Mouse (Mus musculus): Measurements from ENCODE around the gene Coro1c. TPM values are rescaled to one million over a fixed set of nuclear protein-coding genes. Genes with fewer than 3 reads are reported as not detected.

Gene Coro1c
- polyA plus RNA-seq, 1 experiment from 2014 or later: 141 TPM

DNA sequence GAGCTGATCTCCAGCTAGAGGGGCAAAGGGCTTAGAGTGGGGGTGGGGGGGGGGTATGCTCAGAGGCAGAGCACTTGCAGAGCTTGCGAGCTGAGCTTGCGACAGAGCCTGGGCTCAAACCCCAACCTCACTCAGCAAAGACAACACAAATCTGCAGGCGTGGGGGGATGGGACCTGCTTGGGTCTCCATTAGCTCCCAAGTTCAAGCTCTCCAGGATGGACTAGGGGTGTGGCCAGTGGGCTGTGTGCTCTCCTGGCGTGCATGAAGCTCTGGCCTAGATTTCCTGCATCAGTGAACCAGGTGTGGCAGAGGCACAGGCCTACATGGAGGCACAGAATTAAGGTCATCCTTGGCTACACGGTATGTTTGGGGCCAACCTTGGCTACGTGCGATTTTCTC is 80.1 kb downstream of the Coro1c start:
- ATAC-seq (ENCODE audit: insufficient number of reproducible peaks, low FRiP score): no peak
- WGBS: 62% methylated on average over 7 of the region's 7 CpGs
- peaks cover 6% of the 10 kb centered on the region; the same call in 1 of the 2 replicates for H3K4me1 ChIP-seq (replicated peaks)
- no peak overlapping the region for H3K27ac ChIP-seq (ENCODE audit: poor library complexity, severe bottlenecking)
- H3K36me3 ChIP-seq: no peaks in the 10 kb centered on the region
- H3K4me3 ChIP-seq: no peak overlapping the region
- H3K9ac ChIP-seq: no peak overlapping the region
- no peaks in the 10 kb centered on the region; the same call in 1 of the 2 replicates for H3K27me3 ChIP-seq (replicated peaks)
- no peaks in the 10 kb centered on the region for H3K9me3 ChIP-seq (replicated peaks)
- no peak overlapping the region for H3K4me2 ChIP-seq

DNA sequence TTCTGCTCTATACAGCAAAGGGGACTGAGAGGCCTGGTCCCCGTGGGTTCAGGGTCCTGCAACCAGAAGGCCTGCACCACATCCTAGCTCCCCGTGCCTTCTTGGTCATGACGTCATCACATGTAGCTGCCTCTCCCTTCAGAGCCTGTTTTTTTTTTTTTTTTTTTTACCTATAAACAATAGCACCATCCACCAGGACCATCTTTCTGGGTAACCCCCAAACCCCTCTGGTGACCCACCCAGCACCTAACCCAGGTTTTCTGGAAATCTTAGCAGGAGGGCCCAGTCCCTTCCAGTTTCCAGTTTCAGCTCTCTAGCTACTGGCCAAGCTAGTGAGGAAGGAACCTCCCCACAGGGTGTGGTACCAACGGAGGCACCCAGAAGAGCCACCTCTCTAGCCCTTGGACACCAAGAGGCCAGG is 80.6 kb downstream of the Coro1c start:
- Histone ChIP-seq H3K27me3 (replicated peaks) (no peaks in the 10 kb centered on the region; the same call in 1 of the 2 replicates), H3K4me1 (replicated peaks) (peaks cover 6% of the 10 kb centered on the region; the same call in 1 of the 2 replicates), H3K9ac (no peak overlapping the region), H3K9me3 (replicated peaks) (no peaks in the 10 kb centered on the region), H3K27ac (ENCODE audit: poor library complexity, severe bottlenecking) (no peak overlapping the region), H3K4me3 (no peak overlapping the region), H3K36me3 (no peaks in the 10 kb centered on the region), H3K4me2 (no peak overlapping the region)
- no peak for ATAC-seq (ENCODE audit: insufficient number of reproducible peaks, low FRiP score)
- 42% methylated on average over 4 of the region's 4 CpGs for WGBS

DNA sequence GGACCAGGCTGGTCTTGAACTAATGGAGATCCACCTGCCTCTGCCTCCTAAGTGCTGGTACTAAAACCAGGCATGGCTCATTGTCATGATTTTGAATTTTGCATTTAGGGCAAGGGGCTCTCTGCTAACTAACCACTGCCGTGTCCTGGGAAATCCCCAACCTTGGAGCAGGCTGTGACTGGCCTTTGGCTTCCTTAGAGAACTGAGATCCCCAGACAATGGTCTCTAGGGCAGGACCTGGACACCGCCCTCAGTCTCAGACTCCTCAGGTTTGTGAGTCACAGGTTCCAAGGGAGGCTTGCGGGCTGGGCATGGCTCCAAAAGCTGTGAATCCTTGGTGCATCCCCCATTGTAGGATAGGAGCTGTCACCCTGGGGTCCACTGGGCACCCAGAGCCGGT is 81.9 kb downstream of the Coro1c start:
- H3K27ac ChIP-seq (ENCODE audit: poor library complexity, severe bottlenecking): no peak overlapping the region
- 83% methylated on average over 4 of the region's 4 CpGs for WGBS
- no peaks in the 10 kb centered on the region for H3K9me3 ChIP-seq (replicated peaks)
- H3K36me3 ChIP-seq: no peaks in the 10 kb centered on the region
- no peak overlapping the region for H3K4me2 ChIP-seq
- H3K27me3 ChIP-seq (replicated peaks): no peaks in the 10 kb centered on the region; the same call in 1 of the 2 replicates
- peaks cover 6% of the 10 kb centered on the region; the same call in 1 of the 2 replicates for H3K4me1 ChIP-seq (replicated peaks)
- no peak overlapping the region for H3K9ac ChIP-seq
- ATAC-seq (ENCODE audit: insufficient number of reproducible peaks, low FRiP score): no peak
- H3K4me3 ChIP-seq: no peak overlapping the region

DNA sequence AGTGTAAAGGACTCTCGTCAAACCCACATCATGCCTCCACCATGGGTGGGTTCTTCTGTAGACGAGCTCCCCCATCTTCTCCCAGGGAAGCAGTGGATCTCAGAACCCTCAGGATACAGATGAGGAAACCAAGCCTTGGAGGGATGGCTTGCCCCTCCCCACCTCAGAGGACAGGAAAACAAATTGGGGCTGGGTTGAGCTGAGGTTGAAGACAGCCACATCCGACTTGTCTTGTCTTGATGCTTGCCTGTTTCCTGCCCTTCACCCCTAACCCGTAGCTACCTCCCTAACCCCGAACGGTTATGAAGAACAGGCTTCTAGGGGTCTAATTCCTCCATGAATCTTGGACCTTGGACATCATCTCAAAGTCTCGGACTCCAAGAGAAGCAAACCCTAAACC is 83.0 kb downstream of the Coro1c start:
- ATAC-seq (ENCODE audit: insufficient number of reproducible peaks, low FRiP score): no peak
- H3K4me3 ChIP-seq: no peak overlapping the region
- H3K9me3 ChIP-seq (replicated peaks): no peaks in the 10 kb centered on the region
- H3K9ac ChIP-seq: no peak overlapping the region
- no peaks in the 10 kb centered on the region; the same call in 1 of the 2 replicates for H3K27me3 ChIP-seq (replicated peaks)
- H3K36me3 ChIP-seq: no peaks in the 10 kb centered on the region
- H3K27ac ChIP-seq (ENCODE audit: poor library complexity, severe bottlenecking): no peak overlapping the region
- no peak overlapping the region for H3K4me2 ChIP-seq
- 73% methylated on average over 7 of the region's 7 CpGs for WGBS
- H3K4me1 ChIP-seq (replicated peaks): peaks cover 6% of the 10 kb centered on the region; the same call in 1 of the 2 replicates

DNA sequence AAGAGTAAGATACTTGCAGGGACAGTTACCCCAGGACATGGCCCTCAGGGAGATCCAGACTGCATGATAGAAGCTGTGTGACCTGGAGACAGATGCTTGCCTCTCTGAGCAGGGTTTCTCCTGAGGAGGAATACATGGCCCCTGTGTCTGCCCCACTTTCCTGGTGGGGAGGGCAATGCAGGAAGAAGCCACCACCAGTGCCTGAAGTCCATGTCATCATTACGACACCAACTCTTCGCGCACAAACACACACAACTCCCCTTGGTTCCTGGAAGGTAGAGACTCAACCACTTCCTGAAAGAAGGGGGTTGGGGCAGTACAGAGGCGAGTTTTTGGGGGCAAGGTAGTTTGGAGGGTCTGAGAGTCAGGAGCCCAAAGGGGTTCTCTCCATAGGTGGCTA is 84.3 kb downstream of the Coro1c start:
- ATAC-seq (ENCODE audit: insufficient number of reproducible peaks, low FRiP score): no peak
- no peaks in the 10 kb centered on the region for H3K9me3 ChIP-seq (replicated peaks)
- no peaks in the 10 kb centered on the region; the same call in none of the 2 replicates for H3K27me3 ChIP-seq (replicated peaks)
- no peaks in the 10 kb centered on the region for H3K36me3 ChIP-seq
- WGBS: 79% methylated on average over 4 of the region's 4 CpGs
- H3K27ac ChIP-seq (ENCODE audit: poor library complexity, severe bottlenecking): no peak overlapping the region
- H3K9ac ChIP-seq: no peak overlapping the region
- no peak overlapping the region for H3K4me3 ChIP-seq
- H3K4me2 ChIP-seq: no peak overlapping the region
- H3K4me1 ChIP-seq (replicated peaks): no peaks in the 10 kb centered on the region

DNA sequence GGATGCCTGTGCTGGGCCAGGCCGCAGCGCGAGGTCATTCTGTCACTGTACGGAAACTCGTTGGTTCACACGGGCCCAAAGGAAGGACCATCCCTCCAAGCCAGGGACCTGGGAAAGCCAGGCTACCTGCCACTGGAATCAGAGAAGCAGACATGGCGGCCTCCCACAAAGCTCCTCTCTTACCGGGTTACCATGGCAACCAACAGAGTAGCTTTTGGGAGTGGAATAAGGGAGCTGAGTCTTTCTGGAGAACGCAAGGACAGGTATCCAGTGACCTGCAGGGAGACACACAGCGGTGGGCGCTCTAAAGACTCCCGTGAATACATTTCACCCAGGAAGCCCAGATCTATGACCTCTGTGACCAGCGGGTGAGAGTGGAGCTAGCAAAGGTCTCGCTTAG is 90.0 kb downstream of the Coro1c start:
- no peak overlapping the region for H3K4me3 ChIP-seq
- H3K36me3 ChIP-seq: no peaks in the 10 kb centered on the region
- no peaks in the 10 kb centered on the region for H3K4me1 ChIP-seq (replicated peaks)
- no peaks in the 10 kb centered on the region for H3K9me3 ChIP-seq (replicated peaks)
- H3K9ac ChIP-seq: no peak overlapping the region
- ATAC-seq (ENCODE audit: insufficient number of reproducible peaks, low FRiP score): no peak
- H3K27ac ChIP-seq (ENCODE audit: poor library complexity, severe bottlenecking): no peak overlapping the region
- H3K4me2 ChIP-seq: no peak overlapping the region
- H3K27me3 ChIP-seq (replicated peaks): peaks cover 30% of the 10 kb centered on the region
- whole genome bisulfite sequencing: 63% methylated on average over 14 of the region's 14 CpGs

DNA sequence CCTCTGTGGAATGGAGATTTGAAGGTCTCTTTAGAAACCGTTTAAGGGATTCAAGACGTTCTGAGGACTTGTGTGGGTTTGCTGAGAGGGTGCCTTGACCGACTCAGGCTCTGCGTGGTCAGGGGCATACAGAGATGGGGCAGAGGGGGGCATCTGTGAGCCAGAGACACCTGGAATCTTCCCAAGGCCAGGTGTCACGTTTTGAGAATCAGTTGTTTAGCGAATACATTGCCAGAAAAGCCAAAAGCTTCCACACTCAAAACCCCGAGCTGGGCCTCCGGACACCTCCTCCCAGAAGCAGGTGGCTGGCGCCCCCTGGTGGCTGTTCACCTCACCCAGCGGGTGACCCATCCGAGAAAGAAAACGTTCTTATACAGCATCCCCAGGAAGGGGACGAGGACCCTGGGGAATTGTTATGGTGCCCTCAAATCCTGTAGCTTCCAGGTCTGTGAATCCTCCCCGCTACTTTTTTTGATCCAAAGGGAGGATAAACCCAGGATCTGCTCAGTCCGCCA is 92.9 kb downstream of the Coro1c start:
- no peak overlapping the region for H3K4me3 ChIP-seq
- H3K27ac ChIP-seq (ENCODE audit: poor library complexity, severe bottlenecking): no peak overlapping the region
- H3K27me3 ChIP-seq (replicated peaks): peaks cover 34% of the 10 kb centered on the region
- no peaks in the 10 kb centered on the region for H3K4me1 ChIP-seq (replicated peaks)
- no peak for ATAC-seq (ENCODE audit: insufficient number of reproducible peaks, low FRiP score)
- H3K9me3 ChIP-seq (replicated peaks): no peaks in the 10 kb centered on the region; the same call in none of the 2 replicates
- WGBS: 15% methylated on average over 15 of the region's 15 CpGs
- 0 out of 2 replicates have a peak overlapping the region, but pooled peaks have one; percentile 11 for H3K4me2 ChIP-seq
- no peaks in the 10 kb centered on the region for H3K36me3 ChIP-seq
- no peak overlapping the region for H3K9ac ChIP-seq

DNA sequence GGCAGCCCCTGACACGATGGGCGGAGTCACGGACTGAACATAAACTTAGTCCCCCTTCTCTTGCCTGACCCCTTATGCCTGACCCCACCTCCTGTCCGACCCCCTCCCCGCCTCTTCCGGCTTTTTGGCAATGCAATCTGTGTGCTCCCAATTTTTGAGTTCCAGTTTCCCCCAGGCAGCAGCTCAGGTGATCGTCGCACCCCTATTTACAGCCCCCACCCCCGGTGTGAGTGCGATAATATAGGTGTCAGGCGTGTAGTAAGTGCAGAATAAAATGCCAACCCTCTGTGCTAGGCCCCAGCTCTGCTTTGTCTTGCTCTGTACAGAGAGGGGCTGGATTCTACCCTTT is 93.5 kb downstream of the Coro1c start:
- WGBS: 44% methylated on average over 11 of the region's 11 CpGs
- no peak for ATAC-seq (ENCODE audit: insufficient number of reproducible peaks, low FRiP score)

DNA sequence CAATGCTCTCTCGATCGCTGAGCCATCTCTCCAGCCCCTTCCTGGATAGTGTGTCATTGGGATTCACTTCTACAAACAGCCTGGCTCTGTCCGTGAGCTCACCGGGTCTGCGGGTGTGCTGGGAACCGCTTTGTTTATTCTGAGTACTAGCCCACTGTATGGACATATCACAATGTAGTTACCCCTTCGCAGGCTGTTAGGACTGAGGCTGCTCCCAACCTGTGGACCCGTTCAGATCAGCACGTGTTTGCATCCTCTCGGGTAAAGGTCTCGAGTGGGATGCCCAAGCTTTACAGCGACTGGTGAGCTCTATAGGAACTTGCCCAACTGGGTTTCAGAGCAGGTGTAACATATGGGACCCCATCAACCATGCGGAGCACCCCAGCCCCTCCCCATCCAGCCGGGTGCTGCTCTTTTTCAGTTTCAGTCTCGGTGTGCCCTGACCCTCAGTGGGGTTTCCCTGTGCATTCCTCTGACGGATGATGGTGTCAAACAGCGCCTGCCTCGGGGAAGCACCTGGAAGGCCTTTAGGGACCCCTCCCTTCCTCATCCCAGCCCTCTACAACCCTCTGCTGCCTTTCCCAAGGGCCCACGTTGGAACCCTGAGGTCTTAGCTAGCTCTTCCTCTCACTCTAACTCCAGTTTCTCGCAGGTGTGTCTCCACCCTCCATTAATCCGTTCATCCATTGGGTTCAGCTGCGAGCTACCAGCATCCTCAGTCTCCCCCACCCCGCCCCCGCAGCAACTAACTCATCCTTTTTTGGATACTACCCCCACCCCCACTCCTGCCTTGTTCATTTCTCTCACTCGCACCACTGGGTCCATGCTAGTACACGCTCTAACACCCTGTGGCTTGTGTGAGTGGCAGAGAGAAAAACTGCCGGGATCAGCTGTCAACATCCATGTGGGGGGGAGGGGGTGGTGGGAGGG is 94.2 kb downstream of the Coro1c start:
- no peak for ATAC-seq (ENCODE audit: insufficient number of reproducible peaks, low FRiP score)
- peaks cover 5% of the 10 kb centered on the region for H3K9me3 ChIP-seq (replicated peaks)
- H3K4me2 ChIP-seq: no peak overlapping the region
- H3K27ac ChIP-seq (ENCODE audit: poor library complexity, severe bottlenecking): no peak overlapping the region
- no peak overlapping the region for H3K9ac ChIP-seq
- no peaks in the 10 kb centered on the region for H3K36me3 ChIP-seq
- H3K27me3 ChIP-seq (replicated peaks): peaks cover 34% of the 10 kb centered on the region
- H3K4me1 ChIP-seq (replicated peaks): no peaks in the 10 kb centered on the region
- 33% methylated on average over 27 of the region's 27 CpGs for WGBS
- no peak overlapping the region for H3K4me3 ChIP-seq

More for the DNA sequence above, 93.5 kb downstream of the Coro1c start:
- H3K9me3 ChIP-seq (replicated peaks): peaks cover 5% of the 10 kb centered on the region
- no peak overlapping the region for H3K27ac ChIP-seq (ENCODE audit: poor library complexity, severe bottlenecking)
- H3K9ac ChIP-seq: no peak overlapping the region
- no peak overlapping the region for H3K4me2 ChIP-seq
- no peak overlapping the region for H3K4me3 ChIP-seq
- no peaks in the 10 kb centered on the region for H3K4me1 ChIP-seq (replicated peaks)
- peaks cover 34% of the 10 kb centered on the region for H3K27me3 ChIP-seq (replicated peaks)
- H3K36me3 ChIP-seq: no peaks in the 10 kb centered on the region

DNA sequence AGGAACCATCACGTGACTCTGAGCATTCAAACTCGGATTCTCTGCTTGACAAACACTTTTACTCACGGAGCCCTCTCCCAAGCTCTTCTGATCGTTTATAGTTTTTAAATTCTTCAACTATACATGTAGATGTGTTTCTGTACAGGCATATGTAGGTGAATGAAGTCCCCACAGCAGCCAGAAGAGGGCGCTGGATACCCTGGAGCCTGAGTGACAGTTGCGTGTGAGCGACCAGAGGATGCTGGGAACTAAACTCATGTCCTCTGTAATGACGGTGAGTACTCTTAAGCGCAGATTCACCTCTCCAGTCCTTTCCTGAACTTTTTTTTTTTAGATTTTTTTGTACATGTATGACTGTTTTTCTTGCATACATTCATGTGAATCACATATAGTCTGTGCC is 95.0 kb downstream of the Coro1c start:
- Histone ChIP-seq H3K27me3 (replicated peaks) (peaks cover 30% of the 10 kb centered on the region), H3K36me3 (no peaks in the 10 kb centered on the region), H3K4me2 (no peak overlapping the region), H3K4me3 (no peak overlapping the region), H3K27ac (ENCODE audit: poor library complexity, severe bottlenecking) (no peak overlapping the region), H3K9ac (no peak overlapping the region), H3K4me1 (replicated peaks) (no peaks in the 10 kb centered on the region), H3K9me3 (replicated peaks) (peaks cover 5% of the 10 kb centered on the region)
- no peak for ATAC-seq (ENCODE audit: insufficient number of reproducible peaks, low FRiP score)
- 13% methylated on average over 9 of the region's 9 CpGs for WGBS

DNA sequence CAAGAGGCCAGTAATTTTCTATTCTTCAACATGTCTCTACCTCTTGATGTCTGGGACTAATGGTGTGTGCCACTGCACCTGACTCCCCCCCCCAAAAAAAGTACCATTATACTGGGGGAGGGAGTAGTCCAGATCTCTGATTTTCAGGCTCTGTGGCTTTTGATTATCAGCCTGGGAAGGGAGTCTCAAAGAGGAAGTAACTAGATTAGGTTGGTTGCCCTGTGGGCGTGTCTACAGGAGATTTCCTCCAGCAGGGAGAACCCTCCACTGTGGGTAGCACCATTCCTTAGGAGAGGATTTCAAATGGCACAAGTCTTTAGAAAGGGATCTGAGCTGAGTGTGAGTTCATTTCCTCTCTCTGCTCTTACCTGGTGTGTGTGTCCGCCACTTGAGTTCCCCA is 95.9 kb downstream of the Coro1c start:
- Histone ChIP-seq H3K36me3 (no peaks in the 10 kb centered on the region), H3K27ac (ENCODE audit: poor library complexity, severe bottlenecking) (no peak overlapping the region), H3K4me1 (replicated peaks) (peaks cover 9% of the 10 kb centered on the region), H3K9ac (no peak overlapping the region), H3K9me3 (replicated peaks) (peaks cover 5% of the 10 kb centered on the region), H3K4me3 (no peak overlapping the region), H3K4me2 (no peak overlapping the region), H3K27me3 (replicated peaks) (peaks cover 29% of the 10 kb centered on the region)
- no peak for ATAC-seq (ENCODE audit: insufficient number of reproducible peaks, low FRiP score)
- 85% methylated on average over 2 of the region's 2 CpGs for WGBS

Measured in heart, embryonic 12.5 days (tissue).